Mouse (Mus musculus): ENCODE measurements around the gene Unk.

- no peak for TF ChIP-seq POLR2A (IDR thresholded peaks at IDR 0.05; ENCODE audit: low read depth, low read length)
- TF ChIP-seq CTCF (IDR thresholded peaks at IDR 0.05; ENCODE audit: extremely low read depth, insufficient read length, insufficient replicate concordance, low read depth, low read length): no peak
These were observed 79.4 kb downstream of the Unk start for GRCm38 (mm10) chr11:116109441-116110081.

Data from small intestine, adult 2 months (tissue).